Mouse (Mus musculus): Measurements from ENCODE around the gene Rabgap1l.

Rabgap1l gene

DNA sequence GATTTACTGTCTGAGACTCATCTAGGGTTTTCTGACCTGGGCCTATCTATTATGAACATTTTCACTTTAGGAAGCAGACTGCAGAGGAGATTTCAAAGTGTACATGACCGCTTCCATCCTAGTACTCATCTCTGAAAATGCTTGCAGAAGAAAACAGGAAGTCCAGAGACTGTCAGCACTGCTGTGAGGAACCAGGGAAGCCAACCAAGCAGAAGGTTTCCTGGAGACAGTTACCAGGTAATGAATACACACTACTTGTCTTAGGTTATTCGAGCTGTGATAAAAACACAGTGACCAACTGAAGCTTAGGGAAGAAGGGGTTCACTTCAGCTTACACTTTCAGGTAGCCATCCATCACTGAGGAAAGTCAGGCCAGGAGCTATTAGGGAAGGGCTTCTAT is 547.1 kb downstream of the Rabgap1l start:
- DNase-seq (ENCODE audit: low spot score in 2 of 2): peak in 1 of 2 experiments; percentile 26

DNA sequence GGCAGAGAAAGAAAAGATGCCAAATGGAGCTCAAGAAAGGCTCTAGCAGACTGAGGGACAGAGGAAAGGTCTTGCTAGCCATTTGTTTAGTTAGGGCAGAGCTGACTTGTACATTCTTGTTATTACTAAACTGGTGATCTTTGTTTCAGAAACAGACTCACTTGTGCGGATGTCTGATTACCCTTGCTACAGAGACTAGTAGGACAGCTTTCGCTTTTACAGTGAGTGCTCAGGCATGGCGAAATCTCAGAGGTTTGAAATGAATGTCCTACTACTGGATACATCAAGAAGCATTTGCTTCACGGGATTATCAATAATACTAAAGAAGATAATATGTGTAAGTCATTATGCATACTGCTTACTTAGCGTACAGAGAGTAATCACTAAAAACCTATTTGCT is 548.3 kb downstream of the Rabgap1l start:
- DNase-seq (ENCODE audit: low spot score in 2 of 2): no peak

DNA sequence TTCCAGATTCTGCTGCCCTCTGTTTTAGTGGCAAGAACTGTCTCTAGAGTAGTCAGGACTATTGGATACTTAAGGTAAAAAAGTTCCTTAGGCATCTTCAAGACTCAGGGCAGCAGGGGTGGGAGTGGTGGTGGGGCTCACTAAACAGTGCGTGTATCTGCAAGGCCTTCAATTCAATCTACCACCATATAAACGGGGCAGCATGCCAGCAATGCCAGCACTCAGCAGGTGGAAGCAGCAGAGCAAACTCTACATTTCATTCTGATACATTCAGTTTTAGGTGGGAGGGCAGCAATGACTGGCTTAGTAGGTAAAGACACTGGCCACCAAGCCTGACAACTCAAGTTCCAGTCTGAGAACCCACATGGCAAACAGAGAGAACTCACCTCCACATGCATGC is 552.9 kb downstream of the Rabgap1l start:
- no peak for DNase-seq (ENCODE audit: low spot score in 2 of 2)

DNA sequence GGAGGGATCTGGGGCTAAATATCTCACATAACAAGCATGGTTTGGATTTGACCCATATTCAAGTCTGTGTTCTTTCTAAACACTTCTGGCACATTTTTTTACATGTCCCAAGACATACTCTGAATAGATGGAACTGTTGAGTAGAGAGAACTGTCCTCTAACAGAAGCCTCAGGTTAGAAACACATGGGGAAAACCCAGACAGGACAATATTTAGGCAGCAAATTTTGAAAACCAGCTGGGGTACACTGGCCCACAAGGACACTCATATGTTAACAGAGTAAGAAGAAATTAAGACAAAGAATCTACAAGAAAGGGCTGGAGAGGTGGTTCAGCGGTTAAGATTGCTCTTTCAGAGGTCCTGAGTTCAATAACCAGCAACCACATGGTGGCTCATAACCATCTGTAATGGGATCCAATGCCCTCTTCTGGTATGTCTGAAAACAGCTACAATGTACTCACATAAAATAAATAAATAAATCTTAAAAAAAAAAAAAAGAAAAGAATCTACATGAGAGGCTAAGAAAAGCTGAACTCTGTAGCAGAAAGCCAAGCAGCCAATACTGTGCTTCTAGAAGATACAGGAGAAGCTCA is 554.1 kb downstream of the Rabgap1l start:
- no peak for DNase-seq (ENCODE audit: low spot score in 2 of 2)

DNA sequence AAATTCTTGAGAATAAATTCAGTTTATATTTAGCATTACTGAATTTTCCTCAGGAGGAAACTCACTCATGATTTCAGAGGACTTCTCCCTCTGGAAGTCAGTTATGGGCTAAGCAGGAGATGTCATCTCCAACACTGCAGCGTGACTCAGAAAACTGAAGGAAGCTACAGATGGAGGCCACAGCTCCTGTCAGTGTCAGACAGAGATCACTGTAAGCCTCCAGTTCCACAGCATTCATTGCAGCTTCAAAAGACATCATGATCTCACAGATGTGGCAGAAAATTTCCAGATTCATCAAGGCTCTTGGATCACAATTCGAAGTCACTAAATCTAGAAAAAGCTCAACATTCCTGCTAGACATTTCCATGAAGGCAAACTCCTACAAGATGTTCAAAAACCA is 555.0 kb downstream of the Rabgap1l start:
- DNase-seq (ENCODE audit: low spot score in 2 of 2): no peak

DNA sequence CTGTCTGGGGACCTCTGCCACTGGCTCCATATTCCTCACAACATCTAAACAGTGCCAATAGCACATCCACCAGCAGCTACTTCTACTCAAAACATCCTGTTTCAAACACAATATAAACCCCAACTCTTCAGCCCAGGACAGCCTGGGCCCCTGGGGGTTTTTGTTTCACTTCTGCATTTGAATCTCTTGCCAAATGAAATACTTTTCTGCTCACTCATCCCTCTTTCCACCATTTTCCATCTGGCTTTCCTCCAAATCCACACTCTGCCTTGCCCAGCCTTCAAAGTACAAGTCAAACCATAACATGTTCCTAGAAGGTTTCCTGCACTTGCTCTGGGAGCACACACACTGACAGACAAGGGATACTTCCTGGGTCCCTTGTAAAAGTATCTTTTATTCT is 559.1 kb downstream of the Rabgap1l start:
- DNase-seq (ENCODE audit: low spot score in 2 of 2): peak; percentile 38 to 44

DNA sequence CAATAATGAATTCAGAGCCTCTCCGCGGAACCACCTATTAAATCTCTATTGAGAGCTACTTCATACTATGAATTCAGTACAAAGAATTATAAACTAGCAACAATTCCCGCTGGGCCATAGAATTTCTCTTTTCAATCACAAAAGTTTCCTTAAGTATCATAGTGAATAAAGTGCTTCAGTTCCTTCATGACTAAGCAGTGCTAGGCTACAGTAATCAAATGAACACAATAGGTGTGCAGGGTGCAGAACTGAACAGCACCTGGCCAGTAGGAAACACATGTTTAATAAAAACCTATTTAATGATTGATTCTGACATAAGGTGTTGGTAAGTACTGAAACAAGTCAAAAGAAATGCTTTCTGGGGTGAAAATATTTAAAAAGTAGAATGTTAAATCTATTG is 560.9 kb downstream of the Rabgap1l start:
- no peak for DNase-seq (ENCODE audit: low spot score in 2 of 2)

DNA sequence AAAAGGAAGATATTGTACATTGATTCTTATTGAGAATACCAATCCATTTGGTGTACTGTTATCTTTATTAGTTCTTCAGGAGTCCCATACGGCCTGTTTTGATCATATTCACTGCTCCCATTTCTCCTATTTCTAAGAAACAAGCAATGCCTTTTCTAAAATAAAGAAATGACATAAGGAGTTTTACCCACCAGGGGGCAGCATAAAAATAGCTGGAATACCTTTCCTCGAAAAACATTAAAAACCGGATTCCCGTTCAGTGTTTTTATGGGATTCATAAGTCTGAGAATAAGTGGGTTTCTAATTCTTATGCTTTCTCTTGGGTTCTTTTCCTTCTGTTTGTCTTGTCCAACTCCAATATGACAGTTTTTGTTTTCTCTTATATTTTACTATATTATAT is 562.0 kb downstream of the Rabgap1l start:
- peak in 1 of 2 experiments; percentile 31 for DNase-seq (ENCODE audit: low spot score in 2 of 2)

DNA sequence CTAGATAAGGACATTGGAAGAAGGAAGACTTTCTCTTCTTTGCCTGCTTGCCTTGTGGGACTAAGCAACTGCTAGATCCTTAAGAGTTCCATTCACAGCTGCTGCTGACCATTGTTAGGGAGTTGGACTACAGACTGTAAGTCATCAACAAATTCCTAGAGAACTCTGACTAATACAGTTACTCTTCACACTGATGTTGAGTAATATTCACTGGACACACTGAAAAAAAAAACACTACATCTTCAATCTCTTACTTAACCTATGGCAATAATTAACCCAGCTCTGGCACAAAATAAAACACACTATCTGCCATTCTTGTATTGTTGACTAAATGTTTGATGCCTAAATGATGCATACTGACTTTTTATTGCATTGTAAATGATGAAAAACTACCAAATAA is 565.2 kb downstream of the Rabgap1l start:
- DNase-seq (ENCODE audit: low spot score in 2 of 2): no peak

DNA sequence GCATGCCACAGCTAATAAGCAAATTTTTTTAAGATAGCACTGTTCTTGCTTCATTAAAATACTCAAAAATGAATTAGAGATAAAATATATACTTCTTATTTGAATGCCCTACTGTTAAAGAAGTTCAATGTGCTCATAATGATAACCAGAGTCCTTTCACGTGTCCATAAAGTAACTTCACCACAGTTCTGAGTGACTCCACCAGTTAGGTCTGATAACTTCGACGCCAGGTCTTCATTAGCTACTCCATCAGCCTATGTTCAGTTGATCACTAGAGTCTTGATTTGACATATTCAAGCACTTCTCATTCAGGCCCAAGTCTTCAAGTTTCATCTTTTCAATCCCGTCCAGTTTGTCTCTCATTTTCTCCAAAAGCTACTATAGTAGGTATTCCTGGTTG is 565.8 kb downstream of the Rabgap1l start:
- DNase-seq (ENCODE audit: low spot score in 2 of 2): no peak

DNA sequence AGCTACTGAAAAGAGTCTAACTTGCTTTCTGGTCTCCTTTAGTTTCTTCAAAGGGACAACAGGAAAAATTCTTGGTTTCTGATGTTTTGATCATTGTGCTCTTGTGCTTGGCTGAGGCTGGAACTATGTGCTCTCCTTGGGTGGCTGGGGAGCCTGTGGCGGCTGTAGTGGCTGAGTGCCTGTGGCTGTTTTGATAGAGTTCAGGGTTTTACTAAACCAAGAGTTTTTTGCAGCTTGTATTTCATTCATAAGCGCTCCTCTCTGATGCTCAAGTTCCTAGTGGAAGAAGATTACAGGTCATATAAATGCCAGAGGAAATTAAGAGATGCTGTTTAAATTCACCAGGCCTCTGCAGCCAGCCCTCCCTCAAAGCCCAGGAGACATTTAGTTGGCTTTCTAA is 568.9 kb downstream of the Rabgap1l start:
- DNase-seq (ENCODE audit: low spot score in 2 of 2): no peak

DNA sequence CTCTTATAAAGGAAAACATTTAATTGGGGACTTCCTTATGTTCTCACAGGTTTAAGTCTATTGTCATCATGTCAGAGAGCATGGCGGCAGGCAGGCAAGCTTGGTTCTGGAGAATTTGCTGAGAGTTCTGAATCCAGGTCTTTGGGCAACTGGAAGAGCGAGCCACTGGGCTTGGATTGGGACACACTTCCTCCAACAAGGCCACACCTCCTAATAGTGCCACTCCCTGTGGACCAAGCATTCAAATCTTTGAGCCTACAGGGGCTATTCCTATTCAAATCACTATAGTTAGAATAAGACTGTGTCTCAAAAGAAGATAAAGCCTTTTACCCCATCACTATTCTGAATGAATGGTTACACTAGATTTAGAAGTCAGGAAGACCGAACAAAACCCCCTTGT is 575.1 kb downstream of the Rabgap1l start:
- DNase-seq (ENCODE audit: low spot score in 2 of 2): no peak

DNA sequence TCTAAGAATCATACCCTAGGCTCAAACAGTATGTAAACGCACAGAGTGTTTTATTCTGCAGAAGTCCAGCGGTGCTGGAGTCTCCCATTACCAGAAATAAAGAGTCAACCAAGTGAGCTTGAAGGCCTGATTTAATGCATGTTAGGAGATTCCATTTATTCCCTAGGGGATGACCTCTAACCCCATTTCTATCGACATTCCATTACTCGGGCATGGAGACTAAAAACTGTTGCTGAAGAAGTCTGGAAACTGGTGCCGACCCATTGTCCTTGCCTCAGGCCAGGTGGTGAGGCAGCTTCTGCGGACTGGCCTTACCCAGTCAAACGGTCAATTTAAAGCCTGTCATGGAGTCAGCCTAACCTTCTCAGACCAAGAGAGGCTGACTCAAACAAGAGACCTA is 578.8 kb downstream of the Rabgap1l start:
- DNase-seq (ENCODE audit: low spot score in 2 of 2): no peak

DNA sequence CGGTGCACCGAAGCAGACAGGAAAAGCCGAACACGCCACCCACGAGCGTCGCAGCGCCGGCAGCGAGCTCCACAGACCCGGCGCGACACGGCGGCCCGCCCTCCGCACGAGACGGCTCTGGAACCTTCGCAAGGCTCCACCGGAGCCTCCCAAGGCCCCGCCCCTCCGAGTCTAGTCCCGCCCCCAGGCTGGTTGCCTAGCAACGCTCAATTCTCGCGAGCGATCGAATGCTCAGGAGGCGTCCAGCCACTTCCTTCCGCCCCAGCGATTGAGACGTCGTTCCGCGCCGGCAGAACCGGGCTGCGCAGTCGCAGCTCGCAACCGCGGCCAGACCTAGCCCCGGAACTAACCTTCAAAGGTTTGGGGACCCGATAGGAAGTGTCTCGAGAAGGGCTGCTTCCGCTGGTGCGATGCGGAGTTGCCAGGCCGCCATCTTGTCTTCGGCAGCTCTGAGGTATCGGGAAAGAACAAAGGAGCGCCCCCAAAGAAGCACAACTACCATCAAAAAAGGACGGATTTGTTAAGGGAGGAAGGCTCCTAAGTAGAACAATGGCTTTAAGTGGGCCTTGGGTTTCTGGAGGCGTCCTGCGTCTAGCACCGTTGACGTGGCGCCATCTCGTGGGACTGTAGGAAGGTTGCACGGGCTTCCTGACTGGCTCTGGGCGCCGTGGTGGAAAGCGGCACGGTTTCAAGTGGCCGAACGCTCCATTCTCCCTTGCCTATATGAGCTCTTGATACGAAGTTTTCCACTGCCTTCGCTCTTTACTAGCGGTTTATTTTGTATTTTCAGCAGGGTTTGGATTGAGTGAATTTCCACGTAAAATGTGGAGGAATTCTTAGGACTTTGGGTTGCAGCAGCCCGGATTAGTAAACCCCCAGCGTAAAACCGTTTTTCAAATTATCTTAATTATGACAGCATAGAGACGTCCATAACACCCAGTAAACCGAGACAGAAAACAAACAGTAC is 580.0 kb downstream of the Rabgap1l start, which contains the start of gene Cacybp:
Gene Cacybp, minus strand, starts transcription at position 173 of the 967 bp plus-strand sequence.
- DNase-seq (ENCODE audit: low spot score in 2 of 2): peak; percentile 99 to 100

DNA sequence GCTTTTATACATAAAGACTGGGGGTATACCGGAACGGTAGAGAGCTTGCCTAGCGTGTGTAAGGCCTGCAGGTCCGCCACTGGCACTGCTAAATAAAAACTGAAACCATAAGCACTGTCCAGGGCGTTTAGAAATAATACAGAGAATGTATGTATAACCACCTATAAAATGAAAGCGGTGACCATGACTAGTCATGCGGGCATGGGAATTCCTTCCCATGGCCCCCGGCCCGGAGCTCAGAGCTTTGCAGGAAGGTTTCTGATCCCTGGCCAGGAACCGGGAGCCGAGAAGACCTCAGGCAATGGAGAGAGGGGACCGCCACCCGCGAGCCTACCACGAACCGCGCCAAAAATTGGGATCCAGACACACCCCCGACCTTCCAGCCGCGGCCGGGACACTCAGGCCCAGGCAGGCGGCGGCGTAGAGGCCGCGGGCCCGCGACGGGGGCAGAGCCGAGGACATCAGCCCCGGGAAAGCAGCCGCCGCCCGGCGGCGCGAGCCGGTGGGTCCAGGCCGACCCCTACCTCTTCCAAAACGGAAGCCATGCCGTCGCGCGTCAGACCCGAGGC is 580.8 kb downstream of the Rabgap1l start:
- DNase-seq (ENCODE audit: low spot score in 2 of 2): peak in 1 of 2 experiments; percentile 62

DNA sequence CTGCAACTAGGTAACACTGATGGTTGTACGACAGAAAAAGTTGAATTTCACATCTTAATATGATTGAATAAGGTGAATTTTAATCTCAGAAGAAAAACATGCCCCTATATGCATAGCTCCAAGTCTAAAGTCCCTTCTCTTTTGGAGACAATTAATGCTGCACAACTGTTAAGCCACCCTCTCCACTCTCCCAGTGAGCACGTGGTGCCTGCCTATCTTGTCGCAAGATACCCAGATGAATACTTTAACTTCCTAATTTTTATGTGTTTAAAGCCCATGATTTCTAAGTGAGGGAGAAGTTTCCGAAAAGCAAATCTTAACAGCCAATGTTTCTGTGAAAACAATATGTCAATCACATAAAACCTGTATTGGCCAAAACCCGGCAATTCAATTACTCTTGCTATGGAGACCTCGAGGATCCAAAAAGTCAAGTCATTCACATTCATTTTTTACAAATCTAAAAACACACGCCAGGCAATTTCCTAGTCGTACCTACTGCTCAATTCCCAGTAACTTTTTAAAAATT is 581.4 kb downstream of the Rabgap1l start:
- DNase-seq (ENCODE audit: low spot score in 2 of 2): no peak

DNA sequence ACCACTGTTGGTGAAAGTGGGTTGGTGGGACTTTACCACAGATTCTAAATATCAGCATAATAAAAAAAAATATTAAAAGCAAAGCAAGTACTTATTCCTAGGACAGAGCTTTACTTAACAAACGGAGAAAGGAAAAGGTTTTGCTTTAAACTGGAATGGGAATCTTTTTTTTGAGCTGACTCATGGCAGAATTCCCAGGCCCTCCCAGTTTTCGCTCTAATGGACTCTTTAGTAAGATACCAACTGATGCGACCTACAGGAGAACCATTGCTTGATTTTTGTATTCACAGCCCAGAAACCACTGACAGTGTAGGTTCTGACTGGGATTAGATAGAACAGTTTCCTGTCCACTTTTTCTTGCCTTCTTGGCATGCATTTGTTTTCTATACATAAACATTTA is 582.4 kb downstream of the Rabgap1l start:
- no peak for DNase-seq (ENCODE audit: low spot score in 2 of 2)

DNA sequence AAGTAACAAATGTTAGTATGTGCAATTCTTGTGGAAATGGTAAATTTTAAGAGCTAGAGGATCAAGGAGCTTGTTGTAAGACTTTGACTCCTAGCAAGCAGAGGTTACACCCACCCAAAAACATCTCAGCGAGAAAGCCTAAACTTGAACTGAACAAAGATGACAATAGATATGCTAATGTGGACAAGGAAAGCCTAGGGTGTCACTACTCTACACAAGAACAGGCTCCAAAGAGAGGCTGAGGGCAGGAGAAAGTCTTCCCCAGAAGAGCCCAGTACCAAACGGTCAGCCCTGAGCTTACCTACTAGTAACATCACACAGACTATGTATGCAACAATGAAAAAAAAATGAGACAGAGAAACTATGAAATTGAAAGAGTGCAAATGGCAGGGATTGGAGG is 583.2 kb downstream of the Rabgap1l start:
- DNase-seq (ENCODE audit: low spot score in 2 of 2): no peak

DNA sequence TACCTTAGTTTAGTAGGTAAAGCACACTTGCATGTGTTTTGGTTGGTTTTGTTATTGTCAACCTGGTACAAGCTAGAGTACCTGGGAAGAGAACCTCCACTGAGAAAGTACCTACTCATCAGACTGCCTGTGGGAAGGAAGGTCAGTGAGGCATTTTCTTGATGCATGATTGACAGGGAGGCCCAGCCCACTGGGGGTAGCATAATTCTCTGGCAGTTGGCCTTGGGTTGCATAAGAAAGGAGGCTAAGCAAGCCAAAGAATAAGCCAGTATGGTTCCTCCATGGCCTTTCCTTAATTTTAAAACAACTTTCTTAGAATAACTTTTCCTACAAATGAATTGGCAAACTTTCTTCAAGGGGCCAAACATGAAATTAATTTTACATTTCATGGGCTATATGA is 587.5 kb downstream of the Rabgap1l start:
- DNase-seq (ENCODE audit: low spot score in 2 of 2): no peak

DNA sequence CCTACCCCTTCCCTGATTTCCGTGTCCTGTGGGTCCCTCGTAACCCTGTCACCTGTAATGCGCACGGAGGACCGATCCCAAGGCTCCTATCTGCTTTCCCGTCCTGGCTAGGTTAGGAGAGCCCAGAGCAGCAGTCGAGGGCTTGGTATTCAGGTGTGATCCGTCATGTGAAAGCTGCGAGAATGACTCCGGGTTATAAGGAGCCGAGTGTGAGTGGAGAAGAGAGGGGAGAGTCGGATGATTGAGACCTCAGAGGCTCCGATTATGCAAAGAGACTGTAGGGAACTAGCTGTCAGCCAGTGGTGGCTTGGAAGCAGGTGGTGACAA is 597.7 kb downstream of the Rabgap1l start:
- DNase-seq (ENCODE audit: low spot score in 2 of 2): no peak

DNA sequence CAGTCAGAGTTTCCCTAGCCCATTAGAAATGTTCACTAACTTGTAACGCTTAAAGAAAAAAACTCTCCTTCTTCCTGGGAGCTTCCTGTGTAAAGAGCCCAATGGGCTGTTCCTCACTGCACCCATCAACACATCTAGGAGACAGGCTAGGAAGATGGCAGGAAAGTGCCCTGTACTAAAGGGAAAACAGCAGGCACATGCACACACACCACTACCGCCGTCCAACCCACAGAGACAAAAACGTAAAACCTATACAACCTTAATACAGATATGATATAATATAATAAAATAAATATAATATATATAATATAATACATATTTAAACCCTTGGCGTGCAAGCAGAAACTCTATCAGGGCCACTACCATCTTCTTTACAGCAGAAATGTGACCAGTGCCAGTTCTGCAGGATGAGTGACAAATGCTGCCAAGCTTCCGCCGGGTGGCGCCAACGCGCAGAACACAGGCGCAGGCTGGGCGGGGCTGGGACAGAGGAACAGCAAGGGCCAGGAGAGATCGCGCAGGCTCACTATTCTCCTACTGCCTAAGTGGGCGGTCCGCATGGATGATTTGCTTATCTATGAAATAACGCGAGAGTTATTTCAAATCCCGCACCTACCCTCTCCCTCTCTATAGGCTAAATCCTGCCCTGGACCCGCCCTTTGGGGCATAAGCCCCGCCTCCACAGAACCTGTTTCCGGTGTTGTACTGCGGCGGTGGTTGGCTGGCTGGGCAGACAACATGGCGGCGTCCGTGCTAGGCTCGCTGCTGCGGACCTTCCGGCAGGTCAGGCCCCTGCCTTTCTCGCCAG is 598.3 kb downstream of the Rabgap1l start, which contains the start of gene Mrps14:
Gene Mrps14, plus strand, starts transcription at position 687 of the 808 bp plus-strand sequence.
- peak; percentile 99 for DNase-seq (ENCODE audit: low spot score in 2 of 2)

DNA sequence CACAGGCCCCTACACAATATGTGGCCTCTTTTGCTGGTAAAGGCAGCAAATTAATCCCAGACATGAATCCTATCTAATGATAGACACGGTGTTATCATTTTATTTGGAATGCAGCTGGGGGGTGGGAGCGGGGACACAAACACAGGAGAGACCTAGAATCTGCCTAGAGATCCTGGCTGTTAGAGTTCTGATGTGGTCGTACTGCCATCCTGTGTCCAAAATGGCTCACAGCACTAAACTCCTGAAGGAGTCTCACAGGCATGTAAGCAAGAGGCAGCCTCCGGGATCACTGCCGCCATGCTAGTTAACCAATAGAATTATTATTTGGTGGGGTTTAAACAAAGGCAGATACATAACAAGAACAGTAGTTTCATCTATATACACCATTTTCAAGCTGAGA is 608.5 kb downstream of the Rabgap1l start:
- no peak for DNase-seq (ENCODE audit: low spot score in 2 of 2)
